Mouse (Mus musculus): ENCODE results near the gene Chn2.

DNA sequence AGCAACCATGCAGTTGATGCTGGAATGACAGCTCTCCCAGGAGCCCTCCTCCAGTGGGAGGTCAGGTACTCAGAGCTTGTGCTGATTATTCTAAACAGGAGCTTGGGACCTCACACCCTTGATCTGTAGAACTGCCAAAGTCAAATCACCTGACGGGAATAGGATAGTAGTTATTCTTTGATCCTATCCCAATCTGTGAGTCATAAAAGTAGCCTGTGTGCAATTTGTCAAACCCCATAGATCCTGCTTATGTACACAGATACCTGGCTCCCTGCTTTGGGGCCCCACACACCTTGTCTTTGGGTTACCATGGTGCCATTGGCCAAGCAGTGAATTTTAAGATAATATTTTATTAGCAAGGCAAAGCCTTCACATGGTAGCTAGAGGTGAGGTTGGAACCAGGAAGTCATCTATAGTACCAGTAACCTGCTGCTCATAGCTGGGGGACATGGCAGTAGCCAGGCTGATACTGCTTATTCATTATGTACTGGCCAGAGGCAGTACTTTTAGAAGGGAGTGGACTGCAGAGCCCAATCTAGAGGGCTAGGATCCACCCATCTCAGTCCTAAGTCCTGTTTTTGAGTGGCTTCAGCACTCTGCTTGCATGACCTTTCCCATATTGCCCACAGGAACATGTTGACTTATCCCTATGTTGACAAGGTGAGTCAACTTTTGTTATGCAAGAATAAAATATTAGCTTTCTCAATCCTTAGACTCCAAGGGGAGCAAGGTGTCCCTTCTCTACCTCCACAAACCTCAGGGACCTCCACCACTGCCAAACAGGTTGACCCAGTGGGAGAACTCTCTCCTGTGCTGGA is 139.9 kb downstream of the Chn2 start:
- TF ChIP-seq GATA1 (IDR thresholded peaks at IDR 0.05; ENCODE audit: low read length) (no peak), TAL1 (IDR thresholded peaks at IDR 0.05; ENCODE audit: low read length) (no peak)

Measured in erythroblast, embryonic 14.5 days (primary cell).